ENCODE assay signal across 18 mouse cellular contexts in genomic region chr4:45769141-45769540, GRCm38 (mm10). TPM values are rescaled to one million over a fixed set of nuclear protein-coding genes. Genes with fewer than 3 reads are reported as not detected.
A peak's percentile ranks its signal among the peaks of the same experiment; 100 is the strongest.
DNase-seq lines count a peak whose midpoint lies in the region; ATAC-seq lines count a peak whose summit lies in the region.
"Had no signal": no experiment of that assay in that cellular context is flagged by ENCODE, and none has a peak within 500 bp of the region (broad histone marks: within the 10 kb centered on the region; RNA-seq: fewer than 3 reads in every experiment).

No protein-coding gene starts in this region.

- H3K4me2 ChIP-seq in heart, embryonic 16.5 days (ENCODE audit: low read depth, low read length), result no peak overlapping the region
- no peak overlapping the region for H3K4me2 ChIP-seq in midbrain, embryonic 14.5 days (ENCODE audit: low read length)
- H3K4me2 ChIP-seq in midbrain, embryonic 15.5 days, result no peak overlapping the region
- H3K4me2 ChIP-seq in forebrain, embryonic 16.5 days (ENCODE audit: low read length), result no peak overlapping the region
- H3K4me2 ChIP-seq: liver, embryonic 13.5 days; stomach, embryonic 15.5 days had no signal

- H3K9me3 ChIP-seq in heart, embryonic 16.5 days (replicated peaks; ENCODE audit: control insufficient read depth, low read length), result no peaks in the 10 kb centered on the region
- no peaks in the 10 kb centered on the region for H3K9me3 ChIP-seq in midbrain, embryonic 14.5 days (ENCODE audit: control insufficient read depth, low read length)
- H3K9me3 ChIP-seq in midbrain, embryonic 15.5 days, result no peaks in the 10 kb centered on the region
- H3K9me3 ChIP-seq in forebrain, embryonic 16.5 days (ENCODE audit: control insufficient read depth, low read length), result no peaks in the 10 kb centered on the region
- H3K9me3 ChIP-seq: liver, embryonic 13.5 days; stomach, embryonic 15.5 days had no signal

- peaks cover 56% of the 10 kb centered on the region for H3K4me1 ChIP-seq in heart, embryonic 16.5 days (ENCODE audit: control insufficient read depth, insufficient read depth, low read length)
- H3K4me1 ChIP-seq in midbrain, embryonic 14.5 days (ENCODE audit: control insufficient read depth, insufficient read depth, low read length), result peaks cover 68% of the 10 kb centered on the region
- peaks cover 63% of the 10 kb centered on the region for H3K4me1 ChIP-seq in midbrain, embryonic 15.5 days
- peaks cover 63% of the 10 kb centered on the region for H3K4me1 ChIP-seq in forebrain, embryonic 16.5 days (replicated peaks; ENCODE audit: control insufficient read depth, insufficient read depth, low read length)

- H3K36me3 ChIP-seq in heart, embryonic 16.5 days (ENCODE audit: control insufficient read depth, insufficient read depth), result no peaks in the 10 kb centered on the region
- no peaks in the 10 kb centered on the region for H3K36me3 ChIP-seq in midbrain, embryonic 14.5 days (ENCODE audit: control insufficient read depth, insufficient read depth, low read length)
- no peaks in the 10 kb centered on the region for H3K36me3 ChIP-seq in midbrain, embryonic 15.5 days (replicated peaks)
- H3K36me3 ChIP-seq in forebrain, embryonic 16.5 days (ENCODE audit: control insufficient read depth, insufficient read depth), result no peaks in the 10 kb centered on the region
- H3K36me3 ChIP-seq: liver, embryonic 13.5 days; stomach, embryonic 15.5 days had no signal

- no peak overlapping the region for H3K4me3 ChIP-seq in heart, embryonic 16.5 days (ENCODE audit: low read length)
- H3K4me3 ChIP-seq in midbrain, embryonic 14.5 days (replicated peaks; ENCODE audit: low read depth, low read length), result no peak overlapping the region
- no peak overlapping the region for H3K4me3 ChIP-seq in midbrain, embryonic 15.5 days
- no peak overlapping the region for H3K4me3 ChIP-seq in forebrain, embryonic 16.5 days (replicated peaks; ENCODE audit: low read length)
- H3K4me3 ChIP-seq: liver, embryonic 13.5 days; myocyte; stomach, embryonic 15.5 days had no signal

- no peak for DNase-seq in heart, adult 9 months (ENCODE audit: low spot score in 2 of 2)
- no peak for DNase-seq in midbrain, embryonic 14.5 days
- DNase-seq in adrenal gland, postnatal 14 days, result peak; percentile 64
- DNase-seq in cerebellum, adult 9-11 months, result no peak
- DNase-seq: cerebellum, adult 9-10 months; kidney, adult 18-20 months; kidney, postnatal 4 days; liver, embryonic 13.5 days; lung, postnatal 10 days; right cerebral cortex, adult 18-20 months; spleen, adult 18-20 months; thymus, postnatal 14 days had no signal

- WGBS in heart, embryonic 16.5 days, result 53% methylated on average over 10 of the region's 10 CpGs
- 38% methylated on average over 10 of the region's 10 CpGs for WGBS in midbrain, embryonic 14.5 days
- WGBS in midbrain, embryonic 15.5 days, result 26% methylated on average over 10 of the region's 10 CpGs
- 26% methylated on average over 10 of the region's 10 CpGs for WGBS in forebrain, embryonic 16.5 days

- no peaks in the 10 kb centered on the region; the same call in 1 of the 2 replicates for H3K27me3 ChIP-seq in heart, embryonic 16.5 days (ENCODE audit: control insufficient read depth, insufficient read depth, low read length)
- H3K27me3 ChIP-seq in midbrain, embryonic 14.5 days (ENCODE audit: control insufficient read depth, insufficient read depth, low read length), result peaks cover 15% of the 10 kb centered on the region; the same call in 1 of the 2 replicates
- no peaks in the 10 kb centered on the region for H3K27me3 ChIP-seq in midbrain, embryonic 15.5 days (replicated peaks)
- H3K27me3 ChIP-seq in forebrain, embryonic 16.5 days (replicated peaks; ENCODE audit: control insufficient read depth, insufficient read depth, low read length), result no peaks in the 10 kb centered on the region

- no peak for ATAC-seq in heart, embryonic 16.5 days (replicated peaks; ENCODE audit: extremely low read depth, insufficient read depth, low FRiP score)
- ATAC-seq in midbrain, embryonic 14.5 days (ENCODE audit: low FRiP score, low TSS enrichment), result no peak
- ATAC-seq in midbrain, embryonic 15.5 days (replicated peaks), result no peak
- ATAC-seq in forebrain, embryonic 16.5 days, result no peak

- 0 out of 2 replicates have a peak overlapping the region, but pooled peaks have one; percentile 25 for H3K27ac ChIP-seq in heart, embryonic 16.5 days (ENCODE audit: low read length)
- H3K27ac ChIP-seq in midbrain, embryonic 14.5 days (replicated peaks; ENCODE audit: low read depth, low read length), result peak overlapping the region; percentile 41; the same call in 1 of the 2 replicates
- H3K27ac ChIP-seq in midbrain, embryonic 15.5 days, result no peak overlapping the region
- H3K27ac ChIP-seq in forebrain, embryonic 16.5 days (ENCODE audit: low read length), result peak overlapping the region; percentile 77
- H3K27ac ChIP-seq: liver, embryonic 13.5 days; stomach, embryonic 15.5 days had no signal

- no peak overlapping the region for H3K9ac ChIP-seq in heart, embryonic 16.5 days (ENCODE audit: low read length)
- H3K9ac ChIP-seq in midbrain, embryonic 14.5 days (replicated peaks; ENCODE audit: low read length), result no peak overlapping the region
- no peak overlapping the region for H3K9ac ChIP-seq in midbrain, embryonic 15.5 days
- peak overlapping the region; percentile 30 for H3K9ac ChIP-seq in forebrain, embryonic 16.5 days (replicated peaks; ENCODE audit: low read depth, low read length)
- H3K9ac ChIP-seq: liver, embryonic 13.5 days; stomach, embryonic 15.5 days had no signal

RNA-seq across cellular contexts. Expression of gene Aldh1b1, which starts 29.7 kb away (rescaled TPM):
- 173 and 184 TPM in 2 replicates for polyA plus RNA-seq in heart, embryonic 16.5 days (2015; fragmentation: Nextera tagmentation; extraction: Ambion mirVana)
- 14.7 and 15.2 TPM in 2 replicates for polyA plus RNA-seq in midbrain, embryonic 14.5 days (2014; fragmentation: Nextera tagmentation; extraction: Ambion mirVana)
- polyA plus RNA-seq in midbrain, embryonic 15.5 days (2015; fragmentation: Nextera tagmentation; extraction: Ambion mirVana), result 22.5 and 23.3 TPM in 2 replicates
- 10.2 and 34.6 TPM in 2 replicates for total RNA-seq in adrenal gland, postnatal 14 days (2021)
- polyA plus RNA-seq in forebrain, embryonic 16.5 days (2015; fragmentation: Nextera tagmentation; extraction: Ambion mirVana), result 30.9 and 31.8 TPM in 2 replicates

RNA-seq across cellular contexts. Expression of gene Igfbpl1, which starts 57.6 kb away (rescaled TPM):
- polyA plus RNA-seq in heart, embryonic 16.5 days (2015; fragmentation: Nextera tagmentation; extraction: Ambion mirVana), result 1.5 TPM in 2 replicates
- 112 and 143 TPM in 2 replicates for polyA plus RNA-seq in midbrain, embryonic 14.5 days (2014; fragmentation: Nextera tagmentation; extraction: Ambion mirVana)
- 57.0 and 65.1 TPM in 2 replicates for polyA plus RNA-seq in midbrain, embryonic 15.5 days (2015; fragmentation: Nextera tagmentation; extraction: Ambion mirVana)
- total RNA-seq in adrenal gland, postnatal 14 days (2021), result not detected in 2 replicates
- polyA plus RNA-seq in forebrain, embryonic 16.5 days (2015; fragmentation: Nextera tagmentation; extraction: Ambion mirVana), result 94.2 and 109 TPM in 2 replicates
- total RNA-seq: neutrophil, adult 5-6 weeks had no signal
- polyA plus RNA-seq: myocyte had no signal

Comparison
In these comparisons a context has a peak if more than half of its experiments do, and no peak if none do; other contexts are left out.
1. RNA of gene Igfbpl1, which starts 57.6 kb away (polyA plus RNA-seq): 112 to 143 TPM in midbrain, embryonic 14.5 days, 94.2 to 109 TPM in forebrain, embryonic 16.5 days and 57.0 to 65.1 TPM in midbrain, embryonic 15.5 days; 1.5 TPM in heart, embryonic 16.5 days; every median in the first group is over 10 times any median in the second.